Mouse (Mus musculus) kidney, adult 18-20 months (tissue): Measurements from ENCODE around the gene Rps15.

ENCODE experiments used
- DNase-seq: peaks from one replicate; pipeline ENCODE4 v3.0.0; 2021

Rps15 gene

DNA sequence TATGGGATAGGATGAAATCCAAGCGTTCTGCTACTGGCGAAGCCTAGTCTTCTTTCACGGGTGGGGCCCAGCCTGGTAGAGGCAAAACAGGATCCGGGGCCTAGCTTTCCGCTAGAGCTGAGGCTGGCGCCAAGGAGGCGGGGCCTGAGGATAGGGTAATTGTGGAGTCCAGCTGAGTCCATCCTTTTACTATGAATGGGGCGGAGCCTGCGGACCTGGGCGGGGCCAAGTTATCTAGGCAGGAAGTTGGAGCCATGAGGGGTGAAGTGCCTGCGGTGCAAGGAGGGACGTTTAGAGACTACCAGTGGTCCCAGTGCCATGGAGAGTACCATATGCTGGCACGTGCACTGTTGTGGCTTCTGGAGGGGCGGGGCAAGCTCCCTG is 30.7 kb upstream of the Rps15 start:
- peak; percentile 99 for DNase-seq

DNA sequence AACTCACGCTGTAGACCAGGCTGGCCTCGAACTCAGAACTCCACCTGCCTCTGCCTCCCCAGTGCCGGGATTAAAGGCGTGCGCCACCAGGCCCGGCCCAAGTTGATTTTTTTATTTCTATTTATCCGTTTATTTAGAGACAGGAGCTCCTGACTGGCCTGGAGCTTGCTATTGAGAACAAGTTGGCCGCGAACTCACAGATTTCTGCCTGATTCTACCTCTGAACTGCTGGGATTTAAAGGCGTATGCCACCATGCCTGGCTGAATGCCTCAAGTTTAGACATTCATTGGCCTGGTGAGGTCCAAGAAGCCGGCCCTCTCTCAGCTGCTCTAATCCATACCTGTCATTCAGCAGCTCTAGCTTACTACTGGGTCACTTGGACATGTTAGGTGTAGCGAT is 30.1 kb upstream of the Rps15 start:
- DNase-seq: no peak

DNA sequence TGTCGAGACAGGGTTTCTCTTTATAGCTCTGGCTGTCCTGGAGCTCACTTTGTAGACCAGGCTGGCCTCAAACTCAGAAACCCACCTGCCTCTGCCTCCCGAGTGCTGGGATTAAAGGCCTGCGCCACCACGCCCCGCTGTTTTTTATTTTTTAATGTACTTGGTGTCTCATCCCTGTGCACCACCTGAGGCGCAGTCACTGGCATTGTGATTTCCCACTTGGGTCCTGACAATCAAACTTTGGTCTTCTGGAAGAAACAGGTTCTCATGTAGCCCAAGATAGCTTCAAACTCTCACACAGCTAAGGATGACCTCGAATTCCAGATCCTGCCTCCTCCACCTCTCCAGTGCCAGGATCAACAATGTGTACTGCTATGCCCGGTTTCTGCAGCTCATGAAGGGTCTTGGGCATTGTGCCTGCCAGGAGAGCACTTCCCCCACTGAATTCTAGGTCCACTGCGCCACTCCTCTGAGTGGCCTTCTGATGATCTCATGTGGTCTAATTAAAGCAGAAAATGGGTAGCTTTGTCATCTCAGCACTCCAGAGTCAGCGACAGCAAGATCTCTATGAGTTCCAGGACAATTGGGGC is 29.4 kb upstream of the Rps15 start:
- DNase-seq: no peak

DNA sequence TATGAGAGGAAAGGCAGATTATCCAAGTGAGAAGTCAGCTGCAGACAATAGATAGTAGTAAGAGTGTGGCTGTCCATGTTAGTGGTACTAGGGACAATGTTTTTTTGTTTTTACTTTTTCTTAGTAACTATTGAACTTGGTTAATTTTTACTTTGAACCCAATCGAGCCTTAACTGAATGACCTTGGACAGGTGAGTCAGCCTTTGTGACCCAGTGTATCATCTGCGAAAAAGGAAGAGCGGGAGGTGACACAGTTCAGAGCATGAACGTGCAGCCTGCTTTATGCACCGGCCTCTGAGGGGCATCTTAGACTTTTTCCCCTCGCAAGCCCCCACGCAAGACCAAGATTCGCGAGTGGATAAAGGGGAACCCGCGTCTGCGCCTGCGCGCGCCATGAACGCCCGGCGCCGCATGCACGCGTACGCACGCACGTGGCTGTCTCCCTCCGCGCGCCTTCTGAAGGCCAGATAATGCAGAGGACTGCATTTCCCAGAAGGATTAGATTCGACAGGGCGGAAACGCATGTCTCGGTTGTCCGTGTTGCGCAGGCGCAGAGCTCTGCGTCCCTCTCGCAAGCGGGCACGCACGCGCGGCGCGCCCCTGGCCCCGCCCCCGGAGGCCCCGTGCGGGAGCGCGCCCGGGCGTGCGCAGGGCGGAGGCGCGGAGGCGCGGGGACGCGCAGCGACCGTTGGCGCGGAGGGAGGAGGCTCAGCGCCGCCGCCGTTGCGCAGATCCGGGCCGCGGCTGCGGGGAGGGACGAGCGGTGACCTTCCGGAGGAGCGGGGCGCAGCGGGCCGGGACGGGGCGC is 27.7 kb upstream of the Rps15 start:
- DNase-seq: peak; percentile 99

DNA sequence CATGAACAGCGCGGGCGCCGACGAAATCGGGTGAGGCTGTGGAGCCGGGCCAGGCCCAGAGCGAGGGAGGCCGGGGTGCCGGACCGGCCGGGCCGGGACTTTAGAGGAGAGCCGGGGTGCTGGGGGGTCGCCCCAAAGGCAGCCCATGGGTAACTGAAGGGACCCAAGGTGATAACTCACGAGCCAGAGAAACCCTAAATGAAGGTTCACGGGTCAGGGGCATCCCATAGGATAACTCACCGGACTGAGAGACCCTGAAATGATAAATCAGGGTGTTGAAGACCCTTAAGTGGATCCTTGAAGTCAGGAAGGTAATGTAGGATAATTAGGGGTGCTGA is 27.1 kb upstream of the Rps15 start:
- DNase-seq: no peak

DNA sequence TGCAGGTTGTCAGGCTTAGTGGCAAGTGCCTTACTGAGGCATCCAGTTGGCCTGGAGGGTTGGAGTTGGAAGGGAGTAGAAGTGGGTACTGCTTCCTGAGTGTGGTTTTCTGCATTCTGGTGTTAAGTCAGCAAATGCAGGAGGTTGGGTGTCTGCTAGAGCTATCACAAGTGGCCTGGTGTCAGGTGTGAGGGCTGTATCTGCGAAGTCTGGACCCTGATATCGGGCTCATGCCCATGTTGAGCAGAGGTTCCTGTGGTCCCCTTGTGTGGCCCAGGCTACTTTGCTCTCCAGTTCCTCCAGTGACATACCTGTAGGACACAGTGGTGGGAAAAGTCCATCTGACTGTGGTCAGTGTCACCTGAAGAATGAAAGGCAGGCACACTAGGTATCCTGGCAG is 22.2 kb upstream of the Rps15 start:
- no peak for DNase-seq

DNA sequence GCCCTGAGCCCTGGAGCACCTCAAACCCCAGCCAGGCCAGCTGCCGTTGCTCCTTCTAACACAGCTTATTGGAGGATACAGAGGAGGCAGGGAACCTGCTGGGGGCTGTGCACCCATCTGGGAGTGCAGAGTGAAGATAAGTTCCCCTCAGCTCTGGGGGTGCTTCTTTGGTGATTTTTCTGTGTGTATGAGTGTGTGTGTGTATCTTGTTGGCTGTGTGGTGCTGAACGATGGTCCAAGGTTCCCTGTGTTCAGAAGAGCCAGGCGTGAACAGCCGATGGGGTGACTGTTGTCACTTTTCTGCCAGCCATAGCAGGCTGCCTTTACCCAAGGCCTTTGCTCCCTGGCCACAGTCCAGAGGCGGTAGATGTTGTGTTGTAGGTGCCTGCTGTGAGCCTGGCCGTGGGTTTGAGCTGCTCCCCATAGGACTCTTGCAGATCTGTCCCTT is 21.5 kb upstream of the Rps15 start:
- DNase-seq: peak; percentile 63

DNA sequence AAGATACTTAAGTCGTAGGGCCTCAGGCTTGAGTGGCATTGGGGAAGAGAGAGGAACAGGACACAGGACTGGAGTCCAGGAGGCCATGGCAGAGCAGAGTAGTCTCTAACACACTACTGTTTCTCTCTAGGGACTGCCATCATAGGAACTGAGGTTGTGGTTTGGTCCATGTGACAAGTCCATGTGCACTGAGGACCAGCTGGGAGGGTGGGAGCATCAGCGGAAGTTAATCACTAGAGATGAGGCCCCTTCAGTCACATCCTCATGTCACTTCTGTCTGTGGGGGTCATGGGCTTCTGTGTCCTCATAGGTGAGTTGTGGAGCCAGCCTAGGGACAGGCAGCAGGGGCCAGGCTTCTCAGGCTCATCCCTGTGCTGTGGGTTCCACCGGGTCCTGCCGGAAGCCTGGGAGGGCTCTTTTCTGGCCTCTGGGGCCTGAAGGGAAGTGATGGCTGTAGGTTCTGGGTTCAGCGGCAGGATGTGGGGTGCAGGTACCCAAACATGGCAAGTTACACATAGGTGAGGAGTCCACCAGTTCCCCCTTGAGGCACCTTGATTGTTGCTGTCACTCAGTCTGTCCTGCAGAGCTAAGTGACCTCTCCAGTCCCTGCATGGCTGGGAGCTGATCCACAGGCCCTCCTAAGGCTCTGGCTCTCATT is 20.9 kb upstream of the Rps15 start:
- no peak for DNase-seq

DNA sequence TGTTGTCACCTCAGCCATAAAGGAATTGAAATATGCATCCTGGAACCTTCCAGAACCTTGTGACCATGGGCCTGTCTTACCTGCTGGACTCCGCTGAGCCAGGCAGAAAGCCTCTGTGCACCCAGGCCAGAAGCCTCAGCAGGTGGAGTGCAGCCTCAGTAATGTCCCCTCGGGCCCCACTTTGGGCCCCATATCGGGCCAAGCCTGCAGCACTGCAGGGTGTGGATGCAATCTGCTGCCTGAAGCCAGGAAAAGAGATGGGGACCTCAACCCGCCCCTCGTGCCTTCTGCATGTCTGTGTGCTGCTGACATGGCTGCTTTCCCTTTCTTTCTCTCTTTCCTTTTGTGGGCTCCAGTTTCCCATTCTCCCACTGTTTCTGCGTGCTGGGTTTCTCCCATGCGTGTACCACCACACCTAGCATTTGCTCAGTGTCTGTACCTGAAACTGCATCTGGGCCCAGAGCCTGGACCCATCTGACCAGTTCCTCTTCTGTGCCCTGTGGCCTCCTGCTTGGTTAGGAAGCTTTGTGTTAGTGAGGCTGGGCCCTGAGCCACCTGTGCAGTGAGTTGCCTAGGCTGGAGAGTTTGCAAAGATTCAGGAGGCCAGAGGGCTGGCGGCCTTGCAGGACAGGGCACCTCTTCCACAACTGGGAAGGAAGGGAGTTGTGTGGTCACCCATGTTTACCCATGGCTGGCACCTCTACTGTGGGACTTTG is 20.2 kb upstream of the Rps15 start:
- no peak for DNase-seq

DNA sequence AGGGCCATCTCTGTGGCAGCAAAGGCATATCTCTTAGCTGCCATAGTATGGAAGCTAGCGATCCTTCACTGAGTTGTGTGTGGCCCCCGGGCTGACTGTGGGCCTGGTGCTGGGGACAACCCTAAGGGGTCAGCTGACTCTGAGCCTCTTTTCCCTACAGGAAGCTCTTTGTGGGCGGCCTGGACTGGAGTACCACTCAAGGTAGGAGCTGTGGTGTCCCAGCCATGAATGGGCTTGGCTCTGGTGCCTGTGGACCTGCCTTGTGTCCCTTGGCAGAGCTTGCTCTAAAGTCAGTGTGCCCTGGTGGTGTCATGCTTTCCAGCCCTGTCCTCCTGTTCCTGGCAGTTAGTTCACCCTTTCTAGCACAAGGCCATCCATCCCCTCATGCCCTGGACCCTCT is 18.4 kb upstream of the Rps15 start:
- DNase-seq: no peak

DNA sequence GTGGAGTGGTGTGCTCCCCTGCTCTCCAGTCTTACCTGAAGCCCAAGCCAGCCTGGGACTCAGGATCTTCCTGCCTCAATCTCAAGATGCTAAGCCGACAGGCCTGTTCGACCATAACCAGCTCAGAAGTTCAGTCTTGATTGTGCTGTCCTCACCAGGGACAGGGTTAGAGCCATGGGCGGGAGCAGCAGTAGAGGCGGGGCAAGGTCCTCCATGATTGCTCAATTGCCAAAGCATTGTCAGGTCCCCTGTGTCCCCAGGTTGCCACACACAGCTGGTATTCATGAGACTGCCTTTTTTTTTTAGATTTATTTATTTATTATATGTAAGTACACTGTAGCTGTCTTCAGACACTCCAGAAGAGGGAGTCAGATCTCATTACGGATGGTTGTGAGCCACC is 16.0 kb upstream of the Rps15 start:
- no peak for DNase-seq

DNA sequence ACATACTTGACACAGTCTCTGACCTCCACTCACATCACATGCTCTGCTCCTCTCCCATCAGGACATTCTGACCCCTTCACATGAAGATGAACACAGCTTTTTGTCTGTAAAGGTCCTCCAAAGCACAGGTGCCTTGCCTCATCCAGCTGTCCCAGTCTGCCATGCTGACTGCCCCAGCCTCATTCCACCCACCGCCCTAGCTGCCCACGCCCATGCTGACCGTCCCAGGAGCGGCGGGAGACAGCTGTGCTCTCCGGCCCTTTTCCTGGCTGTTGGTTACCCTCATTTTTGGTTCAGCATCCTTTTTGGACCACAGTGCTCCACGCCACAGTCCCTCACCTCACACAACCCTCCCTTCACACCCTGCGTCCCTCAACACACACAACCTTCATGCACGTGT is 13.9 kb upstream of the Rps15 start:
- DNase-seq: no peak

DNA sequence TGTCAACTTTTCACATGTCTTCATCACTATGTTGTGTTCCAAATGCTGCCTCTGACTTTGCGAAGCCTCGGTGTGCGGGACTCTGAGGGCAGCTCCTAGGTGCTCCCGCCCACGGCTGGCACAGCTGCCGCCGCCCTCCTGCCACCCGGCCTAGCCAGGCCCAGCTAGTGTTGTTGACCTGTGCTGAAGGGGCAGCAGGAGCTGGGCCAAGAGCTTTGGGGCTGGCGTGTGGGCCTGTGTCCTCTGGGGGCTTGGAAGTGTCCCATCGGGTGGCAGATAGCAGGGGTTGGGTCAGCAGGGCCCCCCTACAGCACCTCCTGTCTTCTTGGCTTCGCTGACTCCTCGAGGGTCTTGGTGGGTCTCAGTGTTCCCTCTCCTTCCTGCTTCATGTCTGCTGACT is 13.0 kb upstream of the Rps15 start:
- no peak for DNase-seq

DNA sequence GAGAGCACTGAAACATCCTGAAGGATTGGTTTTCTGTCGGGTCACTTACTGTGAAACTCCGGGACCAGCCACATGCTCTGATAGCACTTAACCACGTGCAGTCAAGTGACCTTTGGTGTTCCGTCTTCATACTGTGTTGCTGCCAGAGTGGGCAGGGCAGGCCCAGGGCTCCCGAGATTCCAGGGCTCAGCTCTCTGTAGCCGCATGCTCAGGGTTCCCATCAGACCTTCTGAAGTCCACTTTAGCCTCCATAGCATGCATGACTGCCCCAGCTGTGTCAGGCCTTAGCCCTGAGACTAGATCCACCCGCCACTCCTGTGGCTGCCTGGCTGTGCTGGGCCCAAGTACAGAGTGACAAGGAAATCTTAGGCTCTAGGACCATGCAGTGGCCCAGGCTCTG is 10.9 kb upstream of the Rps15 start:
- peak; percentile 82 for DNase-seq

DNA sequence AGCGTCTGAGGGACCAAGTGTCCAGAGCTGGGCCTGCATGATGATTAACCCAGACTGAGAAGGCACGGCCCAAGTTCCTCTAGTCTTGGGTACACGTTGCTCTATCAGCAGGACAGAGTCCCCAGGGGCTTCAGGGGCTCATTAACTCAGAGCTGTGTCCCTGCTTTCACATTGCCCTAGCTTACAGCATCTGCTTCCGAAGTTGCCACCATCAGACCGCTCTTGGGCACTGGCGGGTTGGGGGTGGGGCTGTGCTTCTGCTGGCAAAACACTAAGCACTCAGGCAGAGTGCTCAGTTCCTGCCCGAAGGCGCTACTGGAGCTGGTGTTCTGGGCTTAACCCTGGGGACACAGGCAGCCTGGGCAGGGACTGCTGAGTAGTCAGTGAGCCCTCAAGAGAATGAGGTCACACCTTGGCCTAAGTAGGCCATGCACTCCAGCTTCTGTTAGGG is 10.3 kb upstream of the Rps15 start:
- peak; percentile 78 for DNase-seq

DNA sequence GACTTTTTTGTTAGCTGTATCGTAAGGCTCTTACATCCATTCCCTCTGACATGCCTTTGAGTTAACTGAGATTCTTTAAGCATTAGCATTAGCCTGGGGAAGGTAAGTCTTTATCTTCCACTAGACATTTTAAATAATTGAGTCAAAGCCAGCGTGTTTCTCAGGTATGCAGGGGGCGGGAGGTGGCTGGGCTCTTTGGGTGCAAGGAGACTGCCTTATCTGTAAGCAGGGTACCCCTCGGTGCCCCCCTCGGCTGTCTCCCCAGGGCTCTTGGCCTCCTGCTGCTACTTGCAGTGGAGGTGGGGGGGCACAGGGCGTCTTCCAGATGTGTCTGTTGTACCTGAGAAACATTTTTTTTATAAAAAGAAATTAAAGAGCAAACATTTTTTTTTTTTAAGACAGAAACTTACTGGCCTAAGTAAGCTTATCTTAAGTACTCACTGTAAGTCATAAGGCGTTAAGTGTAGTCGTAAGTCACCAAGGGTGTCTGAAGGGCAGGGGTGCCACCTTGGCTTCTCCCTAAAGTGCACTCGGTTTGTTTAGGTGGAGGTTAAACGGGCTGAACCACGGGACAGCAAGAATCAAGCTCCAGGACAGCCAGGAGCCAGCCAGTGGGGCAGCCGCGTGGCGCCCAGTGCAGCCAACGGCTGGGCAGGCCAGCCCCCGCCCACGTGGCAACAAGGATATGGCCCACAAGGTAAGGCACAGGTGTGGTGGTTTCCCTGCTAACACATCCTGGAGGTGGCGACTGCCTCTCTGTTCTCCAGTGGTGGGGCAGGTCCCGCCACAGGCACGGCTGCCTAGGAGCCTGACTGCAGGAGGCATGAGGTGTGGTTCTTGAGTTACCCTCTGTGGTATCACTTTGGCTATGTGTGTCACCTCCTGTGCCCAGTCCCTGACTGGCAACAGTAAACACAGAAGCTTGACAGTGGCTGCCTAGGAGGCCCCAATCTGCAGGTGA is 9.5 kb upstream of the Rps15 start:
- DNase-seq: no peak

DNA sequence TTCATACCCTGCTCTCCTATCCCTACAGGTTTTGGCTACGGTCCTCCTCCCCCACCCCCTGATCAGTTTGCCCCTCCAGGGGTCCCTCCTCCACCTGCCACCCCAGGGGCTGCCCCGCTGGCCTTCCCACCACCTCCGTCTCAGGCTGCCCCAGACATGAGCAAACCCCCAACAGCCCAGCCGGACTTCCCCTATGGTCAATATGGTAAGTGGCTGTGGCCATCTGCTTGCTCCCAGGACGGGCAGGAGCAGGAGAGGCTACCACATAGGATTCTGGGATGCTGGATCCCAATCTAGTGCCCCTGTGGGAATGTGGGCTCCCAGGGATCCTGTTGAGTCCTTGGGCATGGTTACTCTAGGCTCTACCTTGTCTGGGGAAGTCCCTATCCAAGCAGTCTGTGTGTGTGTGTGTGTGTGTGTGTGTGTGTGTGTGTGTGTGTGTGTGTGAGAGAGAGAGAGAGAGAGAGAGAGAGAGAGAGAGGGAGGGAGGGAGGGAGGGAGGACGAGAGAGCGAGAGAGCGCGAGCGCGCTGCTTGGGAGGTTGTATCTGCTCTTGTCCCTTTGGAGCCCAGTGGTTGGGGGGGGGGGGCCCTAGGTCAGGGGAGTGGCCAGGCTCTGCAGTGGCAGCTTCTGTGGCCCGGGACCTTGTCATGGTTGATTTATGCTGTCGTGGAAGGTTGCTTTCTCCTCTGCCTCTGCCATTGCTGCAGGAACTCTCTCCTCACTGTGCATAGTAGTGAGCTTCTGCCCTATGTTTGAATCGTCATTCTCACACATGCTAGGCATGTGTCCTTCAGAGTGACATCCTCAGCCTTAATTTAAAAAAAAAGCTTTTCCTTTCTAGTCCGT is 6.8 kb upstream of the Rps15 start:
- DNase-seq: no peak

DNA sequence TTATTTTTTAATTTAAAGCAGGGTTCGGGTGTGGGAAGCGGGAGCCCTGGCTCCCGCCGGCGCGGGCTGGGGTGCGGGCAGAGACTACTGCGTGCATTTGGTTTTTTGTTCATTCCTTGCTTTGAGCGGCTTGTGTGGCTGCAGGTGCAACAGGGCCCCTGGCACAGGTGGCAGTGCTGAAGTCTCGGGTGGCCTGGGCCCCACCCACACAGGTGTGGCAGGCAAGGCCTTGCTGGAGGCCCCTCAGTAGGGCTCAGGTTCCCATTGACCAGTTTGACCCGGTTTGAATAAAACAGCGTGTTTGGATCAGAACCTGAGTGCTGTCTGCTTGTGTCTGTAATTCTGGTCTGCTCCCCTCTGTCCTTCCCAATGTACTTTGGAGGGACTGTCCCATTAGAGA is 4.2 kb upstream of the Rps15 start:
- no peak for DNase-seq

DNA sequence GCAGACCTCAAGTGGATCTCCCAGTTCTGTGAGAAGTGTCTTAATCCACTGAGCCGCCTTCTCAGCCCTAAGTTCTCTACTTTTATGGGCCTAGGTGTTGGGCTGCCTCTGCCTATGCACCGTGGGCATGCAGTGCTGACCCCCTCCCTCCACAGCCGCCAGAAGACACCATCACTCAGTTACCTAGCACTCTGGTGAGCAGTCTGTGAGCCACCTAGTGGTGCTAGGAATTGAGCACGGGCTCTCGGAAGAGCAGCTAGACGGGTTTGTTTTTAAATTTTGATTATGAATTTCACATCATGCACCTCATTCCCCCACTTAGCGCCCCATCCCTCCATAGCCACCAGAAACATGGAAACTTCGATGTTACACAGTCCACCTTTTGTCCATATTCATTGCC is 3.6 kb upstream of the Rps15 start:
- DNase-seq: no peak

DNA sequence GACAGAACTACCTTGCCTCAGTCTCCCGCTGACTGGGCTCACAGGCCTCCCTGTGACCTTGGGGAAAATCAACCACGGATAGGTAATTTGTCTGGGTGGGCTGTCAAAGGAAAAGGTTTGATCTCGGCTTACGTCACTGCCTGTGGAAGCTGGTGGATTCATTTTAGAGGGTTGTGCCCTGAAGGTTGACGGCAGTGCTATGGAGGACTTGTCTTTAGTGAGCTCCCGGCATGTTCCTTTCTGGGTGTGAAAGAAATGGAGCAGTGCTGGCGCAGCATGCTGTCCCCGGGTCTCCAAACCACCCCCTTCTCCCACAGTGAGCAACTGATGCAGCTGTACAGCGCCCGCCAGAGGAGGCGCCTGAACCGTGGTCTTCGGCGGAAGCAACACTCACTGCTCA is 1.1 kb downstream of the Rps15 start:
- no peak for DNase-seq

DNA sequence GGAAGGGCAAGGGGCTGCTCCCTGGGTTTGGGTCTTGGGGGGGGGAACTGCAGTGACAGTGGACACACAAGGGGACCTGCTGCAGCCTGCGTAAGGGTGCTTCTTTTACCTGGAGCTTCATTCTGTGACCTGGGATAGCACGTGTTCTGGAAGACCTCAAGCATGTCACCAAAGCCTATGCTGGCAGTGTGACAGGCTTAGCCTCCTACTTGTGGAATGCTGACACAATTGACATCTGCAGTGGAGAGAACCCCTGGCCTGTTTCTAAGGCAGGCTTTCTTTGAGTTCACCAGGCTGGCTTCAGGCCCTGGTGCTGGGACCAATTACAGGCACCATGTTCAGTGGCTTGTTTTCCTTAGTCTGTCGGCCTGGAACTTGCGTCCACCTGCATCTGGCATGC is 2.1 kb downstream of the Rps15 start:
- DNase-seq: no peak
